Mouse (Mus musculus): ENCODE data around the gene Rap1a. TPM values are rescaled to one million over a fixed set of nuclear protein-coding genes. Genes with fewer than 3 reads are reported as not detected.

Rap1a gene
- total RNA-seq, 2 experiments from 2014 or later, result 63.7 to 64.7 TPM

GRCm38 (mm10) chr3:105756505-105756904 lies 44.6 kb downstream of the Rap1a start:
- intact Hi-C loops (cut with DNase I), result no loop called here
- no peak for TF ChIP-seq CTCF (IDR thresholded peaks at IDR 0.05)
- Histone ChIP-seq H3K4me3 (no peak overlapping the region), H3K27ac (no peak overlapping the region)
- no peak for DNase-seq (ENCODE audit: extremely low spot score in 1 of 2, low spot score in 2 of 2)

GRCm38 (mm10) chr3:105755123-105755522 lies 46.0 kb downstream of the Rap1a start:
- no peak for DNase-seq (ENCODE audit: extremely low spot score in 1 of 2, low spot score in 2 of 2)
- intact Hi-C loops (cut with DNase I), result no loop called here
- TF ChIP-seq CTCF (IDR thresholded peaks at IDR 0.05), result no peak
- no peak overlapping the region for H3K4me3 ChIP-seq
- no peak overlapping the region for H3K27ac ChIP-seq

DNA sequence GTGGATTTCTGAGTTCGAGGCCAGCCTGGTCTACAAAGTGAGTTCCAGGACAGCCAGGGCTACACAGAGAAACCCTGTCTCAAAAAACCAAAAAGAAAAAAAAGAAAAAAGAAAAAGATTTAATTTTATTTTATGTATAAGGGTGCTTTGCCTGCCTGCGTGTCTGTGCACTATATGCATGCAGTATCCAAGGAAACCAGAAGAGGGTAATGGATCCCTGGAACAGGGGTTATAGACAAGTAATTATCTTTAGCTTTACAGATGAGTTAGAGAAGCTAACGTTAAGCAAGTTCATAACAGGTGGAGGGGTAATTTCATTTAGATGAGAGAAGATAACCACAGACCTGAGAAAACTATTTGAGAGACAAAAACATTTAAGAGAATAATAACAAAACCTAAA lies 47.0 kb downstream of the Rap1a start:
- TF ChIP-seq CTCF (IDR thresholded peaks at IDR 0.05), result peak; percentile 29
- DNase-seq (ENCODE audit: extremely low spot score in 1 of 2, low spot score in 2 of 2), result no peak
- Histone ChIP-seq H3K4me3 (no peak overlapping the region), H3K27ac (no peak overlapping the region)
- intact Hi-C loops (cut with DNase I), result no loop called here

GRCm38 (mm10) chr3:105750810-105751209 lies 50.3 kb downstream of the Rap1a start:
- no peak for DNase-seq (ENCODE audit: extremely low spot score in 1 of 2, low spot score in 2 of 2)
- intact Hi-C loops (cut with DNase I), result no loop called here
- H3K4me3 ChIP-seq, result no peak overlapping the region
- no peak for TF ChIP-seq CTCF (IDR thresholded peaks at IDR 0.05)
- H3K27ac ChIP-seq, result no peak overlapping the region

DNA sequence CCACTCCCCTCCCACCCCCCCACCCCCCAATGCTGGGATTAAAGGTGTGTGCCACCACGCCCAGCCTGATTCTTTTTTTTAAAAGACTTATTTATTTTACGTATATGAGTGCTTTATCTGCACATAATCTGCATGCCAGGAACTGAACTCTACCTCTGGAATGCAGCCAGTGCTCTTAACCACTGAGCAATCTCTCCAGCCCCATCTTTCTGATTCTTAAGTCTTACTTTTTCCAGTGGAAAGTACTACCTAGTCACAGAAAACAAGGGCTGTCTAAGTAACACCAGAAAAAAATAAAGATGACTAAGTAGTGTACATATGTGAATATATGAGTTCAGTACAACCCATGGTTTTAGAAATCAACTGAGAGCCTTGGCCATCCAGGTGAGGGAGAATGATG lies 54.6 kb downstream of the Rap1a start:
- no peak for DNase-seq (ENCODE audit: extremely low spot score in 1 of 2, low spot score in 2 of 2)
- Histone ChIP-seq H3K4me3 (no peak overlapping the region), H3K27ac (no peak overlapping the region)
- intact Hi-C loops (cut with DNase I), result no loop called here
- no peak for TF ChIP-seq CTCF (IDR thresholded peaks at IDR 0.05)

- DNase-seq (ENCODE audit: extremely low spot score in 1 of 2, low spot score in 2 of 2), result no peak
- H3K27ac ChIP-seq, result no peak overlapping the region
- intact Hi-C loops (cut with DNase I), result no loop called here
- TF ChIP-seq CTCF (IDR thresholded peaks at IDR 0.05), result no peak
- no peak overlapping the region for H3K4me3 ChIP-seq
Measured at GRCm38 (mm10) chr3:105737666-105738065, 63.5 kb downstream of the Rap1a start.

GRCm38 (mm10) chr3:105737070-105737469 lies 64.1 kb downstream of the Rap1a start:
- no peak overlapping the region for H3K27ac ChIP-seq
- TF ChIP-seq CTCF (IDR thresholded peaks at IDR 0.05), result no peak
- H3K4me3 ChIP-seq, result no peak overlapping the region
- no peak for DNase-seq (ENCODE audit: extremely low spot score in 1 of 2, low spot score in 2 of 2)
- intact Hi-C loops (cut with DNase I), result no loop called here

GRCm38 (mm10) chr3:105736148-105736547 lies 65.0 kb downstream of the Rap1a start:
- intact Hi-C loops (cut with DNase I), result no loop called here
- TF ChIP-seq CTCF (IDR thresholded peaks at IDR 0.05), result no peak
- no peak for DNase-seq (ENCODE audit: extremely low spot score in 1 of 2, low spot score in 2 of 2)
- H3K27ac ChIP-seq, result no peak overlapping the region
- no peak overlapping the region for H3K4me3 ChIP-seq

GRCm38 (mm10) chr3:105735285-105735684 lies 65.9 kb downstream of the Rap1a start:
- Histone ChIP-seq H3K27ac (no peak overlapping the region), H3K4me3 (no peak overlapping the region)
- intact Hi-C loops (cut with DNase I), result no loop called here
- TF ChIP-seq CTCF (IDR thresholded peaks at IDR 0.05), result no peak
- DNase-seq (ENCODE audit: extremely low spot score in 1 of 2, low spot score in 2 of 2), result no peak

DNA sequence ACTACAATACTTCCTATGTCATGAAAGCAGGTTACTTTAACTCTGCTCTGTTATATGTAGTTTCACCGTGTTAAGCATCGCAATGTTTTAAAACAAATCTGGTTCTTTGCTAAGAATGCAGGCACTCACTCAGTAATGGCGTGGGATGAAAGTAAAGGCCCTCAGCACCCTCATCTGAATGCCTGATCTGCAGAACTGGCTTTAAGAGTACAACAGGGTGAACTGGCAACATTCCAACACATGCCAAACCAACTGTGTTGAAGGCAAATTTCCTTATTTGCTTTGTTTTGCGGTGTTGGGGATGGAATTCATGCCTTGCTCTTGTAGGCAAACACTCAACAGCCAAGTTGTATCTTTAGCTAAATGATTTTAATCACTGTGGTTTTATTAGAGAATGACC lies 67.6 kb downstream of the Rap1a start:
- no peak for DNase-seq (ENCODE audit: extremely low spot score in 1 of 2, low spot score in 2 of 2)
- H3K4me3 ChIP-seq, result no peak overlapping the region
- no peak overlapping the region for H3K27ac ChIP-seq
- intact Hi-C loops (cut with DNase I), result no loop called here
- no peak for TF ChIP-seq CTCF (IDR thresholded peaks at IDR 0.05)

DNA sequence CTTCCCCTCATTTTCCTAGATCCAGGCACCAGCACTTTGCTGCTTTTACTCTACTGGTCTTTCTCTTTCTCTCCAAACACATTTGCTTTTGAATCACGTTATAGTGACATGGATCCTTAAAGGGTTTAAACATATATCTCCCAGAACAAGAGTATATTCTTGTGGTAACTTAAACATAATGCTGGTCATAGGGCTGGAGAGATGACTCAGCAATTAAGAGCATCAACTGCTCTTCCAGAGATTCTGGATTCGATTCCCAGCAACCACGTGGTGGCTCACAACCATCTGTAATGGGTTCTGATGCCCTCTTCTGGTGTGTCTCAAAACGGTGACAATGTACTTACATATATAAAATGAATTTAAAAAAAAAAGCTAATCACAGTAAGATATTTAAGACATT lies 68.8 kb downstream of the Rap1a start:
- TF ChIP-seq CTCF (IDR thresholded peaks at IDR 0.05), result no peak; the same call in 1 of the 2 replicates
- intact Hi-C loops (cut with DNase I), result no loop called here
- Histone ChIP-seq H3K27ac (no peak overlapping the region), H3K4me3 (no peak overlapping the region)
- DNase-seq (ENCODE audit: extremely low spot score in 1 of 2, low spot score in 2 of 2), result no peak

DNA sequence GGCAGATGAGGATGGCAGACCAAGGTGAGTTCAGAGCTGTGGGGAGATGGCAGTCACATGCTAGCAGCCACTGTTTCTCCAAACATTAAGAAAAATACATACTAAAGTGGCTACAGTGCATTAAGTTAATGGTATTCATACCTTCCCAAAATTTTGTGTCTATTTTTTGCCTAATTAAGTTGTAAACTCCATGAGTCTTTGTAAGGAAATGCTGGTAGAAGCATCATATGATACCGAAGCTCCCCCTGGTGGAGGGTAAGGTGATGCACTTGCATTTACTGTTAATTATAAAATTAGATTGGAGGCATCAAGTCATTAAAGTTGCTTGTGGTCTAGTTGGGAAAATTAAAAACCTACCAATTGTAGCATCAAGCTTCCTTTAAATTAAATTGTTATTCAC lies 75.1 kb downstream of the Rap1a start:
- DNase-seq (ENCODE audit: extremely low spot score in 1 of 2, low spot score in 2 of 2), result peak in 1 of 2 experiments; percentile 56
- intact Hi-C loops (cut with DNase I), result loop anchor here (1.0 to 10.0 kb wide), 4 partner anchors 39 to 651 kb away; partner anchors contain the start of gene Ddx20
- TF ChIP-seq CTCF (IDR thresholded peaks at IDR 0.05), result peak; percentile 96
- Histone ChIP-seq H3K27ac (no peak overlapping the region), H3K4me3 (no peak overlapping the region)

GRCm38 (mm10) chr3:105722510-105722909 lies 78.6 kb downstream of the Rap1a start:
- no peak for DNase-seq (ENCODE audit: extremely low spot score in 1 of 2, low spot score in 2 of 2)
- Histone ChIP-seq H3K27ac (no peak overlapping the region), H3K4me3 (no peak overlapping the region)
- TF ChIP-seq CTCF (IDR thresholded peaks at IDR 0.05), result no peak
- intact Hi-C loops (cut with DNase I), result loop anchor here (10.0 kb wide), 1 partner anchor 648 kb away; no protein-coding TSS in a partner anchor

Measured in left cerebral cortex, adult 2 months (tissue).